Mouse (Mus musculus): ENCODE measurements around the gene Agtr2.
"Not testable (repeated sequence)": the region's sequence is repeated elsewhere in the genome, so short reads cannot be mapped to it uniquely, and the experiment has no call there.

The Agtr2 gene

GRCm38 (mm10) chrX:21484414-21484813, at the start of gene Agtr2:
Gene Agtr2 (plus strand): TSS chrX:21484544.
- DNase-seq (ENCODE audit: low spot score in 2 of 2) = no peak

- no peak for DNase-seq (ENCODE audit: low spot score in 2 of 2)
These were observed 31.8 kb upstream of the Agtr2 start for GRCm38 (mm10) chrX:21452519-21452918.

GRCm38 (mm10) chrX:21488111-21488510, 3.8 kb downstream of the Agtr2 start:
- DNase-seq (ENCODE audit: low spot score in 2 of 2) = no peak

- no peak for DNase-seq (ENCODE audit: low spot score in 2 of 2)
These were observed 15.9 kb downstream of the Agtr2 start for GRCm38 (mm10) chrX:21500242-21500641.

- DNase-seq (ENCODE audit: low spot score in 2 of 2) = not testable (repeated sequence)
These were observed 23.0 kb downstream of the Agtr2 start for GRCm38 (mm10) chrX:21507333-21507732.

GRCm38 (mm10) chrX:21522590-21522989, 38.2 kb downstream of the Agtr2 start:
- no peak for DNase-seq (ENCODE audit: low spot score in 2 of 2)
